ENCODE assay signal across 24 mouse cellular contexts in genomic region chr3:61309197-61309596, GRCm38 (mm10). TPM values are rescaled to one million over a fixed set of nuclear protein-coding genes. Genes with fewer than 3 reads are reported as not detected.
"Had no signal": no experiment of that assay in that cellular context is flagged by ENCODE, and none has a peak within 500 bp of the region (broad histone marks: within the 10 kb centered on the region; RNA-seq: fewer than 3 reads in every experiment).

No protein-coding gene starts in this region.

- ATAC-seq: liver, embryonic 12.5 days; lung, postnatal 0 days; midbrain, embryonic 16.5 days had no signal

- DNase-seq: lung, adult 2 months; lung, postnatal 14 days; lung, postnatal 36 days; midbrain, embryonic 14.5 days; retina, postnatal 1 day; right cerebral cortex, adult 18-20 months; right cerebral cortex, postnatal 25 days; right cerebral cortex, postnatal 4 days; spleen, adult 18-20 months; thymus, adult 18-20 months; thymus, postnatal 14 days; thymus, postnatal 36 days had no signal

RNA-seq across cellular contexts. Expression of gene B430305J03Rik, which starts 56.6 kb away (rescaled TPM):
- polyA plus RNA-seq: liver, embryonic 12.5 days; liver, embryonic 16.5 days; lung, embryonic 15.5 days; lung, postnatal 0 days; midbrain, embryonic 10.5 days; midbrain, embryonic 12.5 days; midbrain, embryonic 14.5 days; midbrain, embryonic 16.5 days; neural tube, embryonic 12.5 days; neural tube, embryonic 14.5 days; stomach, embryonic 14.5 days; stomach, embryonic 16.5 days; thymus, postnatal 0 days had no signal
